Mouse (Mus musculus): ENCODE results near the gene Ttc28. TPM values are rescaled to one million over a fixed set of nuclear protein-coding genes. Genes with fewer than 3 reads are reported as not detected.
A peak's percentile ranks its signal among the peaks of the same experiment; 100 is the strongest.

Ttc28 gene
- polyA plus RNA-seq, 1 experiment, result 14.4 TPM

DNA sequence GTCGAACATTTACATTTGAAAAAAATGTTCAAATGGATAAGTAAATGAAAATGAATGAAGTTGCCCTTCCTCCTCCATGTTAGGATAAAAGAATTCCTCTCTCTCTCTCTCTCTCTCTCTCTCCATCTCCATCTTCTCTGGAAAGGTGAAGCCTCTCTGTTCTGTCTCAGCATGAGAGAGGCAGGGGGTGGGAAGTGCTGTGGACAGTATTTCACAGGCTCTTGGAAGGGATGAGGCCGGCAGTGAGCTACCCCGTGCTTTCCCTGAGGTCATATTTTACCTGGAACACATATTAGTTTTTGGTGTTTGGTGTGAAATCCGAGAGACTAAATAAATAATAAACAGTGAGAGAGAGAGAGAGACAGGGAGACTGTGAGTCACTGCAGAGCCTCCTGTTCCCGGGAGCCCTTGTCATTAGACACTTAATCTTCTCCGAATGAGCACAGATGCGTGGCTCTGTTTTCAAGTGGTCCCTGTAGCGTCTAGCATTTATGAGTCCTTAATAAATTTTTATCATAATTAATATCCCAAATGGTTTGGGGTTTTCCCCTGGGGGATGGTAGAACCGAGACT is 284.8 kb downstream of the Ttc28 start:
- H3K4me1 ChIP-seq (ENCODE audit: control insufficient read depth, insufficient read depth, low read length), result peaks cover 7% of the 10 kb centered on the region
- no peak for TF ChIP-seq POLR2A (IDR thresholded peaks at IDR 0.05; ENCODE audit: borderline replicate concordance, extremely low read depth, low read depth, low read length)
- TF ChIP-seq CTCF (IDR thresholded peaks at IDR 0.05; ENCODE audit: insufficient read depth, low read length), result no peak
- H3K4me3 ChIP-seq (replicated peaks; ENCODE audit: extremely low read depth, low read depth, low read length), result no peak overlapping the region
- no peak for DNase-seq
- 52% methylated on average over 9 of the region's 9 CpGs for WGBS

DNA sequence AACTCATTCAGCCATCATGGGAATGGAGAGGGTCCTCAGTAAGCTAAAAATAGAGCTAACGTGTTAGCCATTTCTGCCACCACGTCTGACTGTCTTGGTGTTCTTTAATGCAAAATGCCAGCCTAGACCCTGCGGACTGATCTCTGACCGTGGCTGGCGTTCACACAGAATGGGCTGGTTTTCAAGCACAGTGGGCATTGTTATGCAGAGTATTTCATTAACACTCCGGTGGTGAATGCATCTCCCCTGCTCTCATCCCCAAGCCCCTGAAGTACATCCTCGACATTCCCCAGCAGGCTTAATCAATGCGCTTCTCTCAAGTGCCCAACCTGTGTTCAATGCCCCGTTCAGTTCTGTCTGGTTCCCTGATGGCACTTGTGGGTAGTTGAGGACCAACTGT is 290.8 kb downstream of the Ttc28 start:
- WGBS, result 75% methylated on average over 9 of the region's 9 CpGs
- H3K4me3 ChIP-seq (replicated peaks; ENCODE audit: extremely low read depth, low read depth, low read length), result no peak overlapping the region
- TF ChIP-seq POLR2A (IDR thresholded peaks at IDR 0.05; ENCODE audit: borderline replicate concordance, extremely low read depth, low read depth, low read length) (no peak), CTCF (IDR thresholded peaks at IDR 0.05; ENCODE audit: insufficient read depth, low read length) (no peak)
- peaks cover 2% of the 10 kb centered on the region; the same call in 1 of the 2 replicates for H3K4me1 ChIP-seq (ENCODE audit: control insufficient read depth, insufficient read depth, low read length)
- DNase-seq, result no peak

DNA sequence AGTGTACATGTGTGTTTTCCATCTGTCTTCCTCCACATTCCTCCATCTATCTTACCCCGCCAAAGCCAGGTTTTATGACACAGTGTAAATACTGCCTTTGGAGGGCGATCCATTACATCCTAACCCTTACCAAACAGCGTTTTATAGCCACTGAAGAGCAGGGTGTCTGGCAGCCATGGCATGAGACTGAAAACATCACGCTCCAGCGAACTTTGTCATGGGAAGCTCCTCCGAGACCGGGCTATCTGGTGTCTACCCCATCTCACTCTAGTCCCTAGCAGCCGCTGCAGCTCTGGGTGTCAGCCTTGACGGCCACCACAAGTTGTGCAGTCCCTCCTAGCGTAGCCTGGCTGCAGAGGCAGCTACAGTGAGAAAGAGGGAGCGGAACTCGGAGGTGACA is 295.8 kb downstream of the Ttc28 start:
- TF ChIP-seq POLR2A (IDR thresholded peaks at IDR 0.05; ENCODE audit: borderline replicate concordance, extremely low read depth, low read depth, low read length), result no peak
- no peak for TF ChIP-seq CTCF (IDR thresholded peaks at IDR 0.05; ENCODE audit: insufficient read depth, low read length)
- no peak for DNase-seq
- peaks cover 12% of the 10 kb centered on the region for H3K4me1 ChIP-seq (ENCODE audit: control insufficient read depth, insufficient read depth, low read length)
- WGBS, result 69% methylated on average over 12 of the region's 12 CpGs
- no peak overlapping the region for H3K4me3 ChIP-seq (replicated peaks; ENCODE audit: extremely low read depth, low read depth, low read length)

DNA sequence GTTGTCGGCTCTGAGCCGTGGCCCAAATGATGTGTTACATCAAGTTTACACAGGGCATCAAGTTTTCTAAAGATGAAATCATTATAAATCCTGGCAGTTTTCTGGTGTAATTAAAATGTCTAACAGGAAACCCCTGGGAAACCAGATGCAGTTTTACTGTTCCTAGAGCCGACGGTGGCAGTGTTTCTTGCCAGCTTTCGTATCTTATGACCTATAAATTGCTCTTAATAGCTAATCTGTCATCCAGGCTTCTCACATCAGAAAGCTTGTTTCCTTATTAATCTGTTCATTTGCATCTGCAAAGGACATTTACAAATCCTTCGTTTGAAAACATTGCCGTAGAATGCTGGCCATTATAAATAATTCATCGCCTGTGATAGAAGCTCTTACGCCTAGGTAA is 296.2 kb downstream of the Ttc28 start:
- TF ChIP-seq CTCF (IDR thresholded peaks at IDR 0.05; ENCODE audit: insufficient read depth, low read length), result no peak
- no peak for TF ChIP-seq POLR2A (IDR thresholded peaks at IDR 0.05; ENCODE audit: borderline replicate concordance, extremely low read depth, low read depth, low read length)
- WGBS, result 62% methylated on average over 9 of the region's 9 CpGs
- DNase-seq, result no peak
- peaks cover 13% of the 10 kb centered on the region for H3K4me1 ChIP-seq (ENCODE audit: control insufficient read depth, insufficient read depth, low read length)
- no peak overlapping the region for H3K4me3 ChIP-seq (replicated peaks; ENCODE audit: extremely low read depth, low read depth, low read length)

DNA sequence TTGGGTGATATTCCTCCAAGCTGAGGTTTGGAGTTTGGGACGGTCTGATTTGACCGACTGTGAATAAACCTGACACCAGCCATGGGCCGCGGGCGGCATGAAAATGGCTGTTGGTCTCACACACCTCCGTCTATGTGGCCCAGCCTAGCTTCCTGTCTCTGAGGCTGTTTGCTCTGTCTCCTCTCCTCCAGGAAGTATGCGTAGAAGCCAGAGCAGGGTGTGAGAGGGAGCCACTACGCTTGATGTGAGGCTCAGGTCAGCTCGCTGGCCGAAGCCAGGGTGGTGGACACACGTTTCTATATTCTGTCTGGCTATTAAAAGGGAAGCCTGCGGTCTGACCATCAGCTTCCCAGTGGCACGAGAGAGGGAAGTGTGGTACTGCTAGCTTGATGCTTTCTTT is 296.8 kb downstream of the Ttc28 start:
- peaks cover 13% of the 10 kb centered on the region for H3K4me1 ChIP-seq (ENCODE audit: control insufficient read depth, insufficient read depth, low read length)
- DNase-seq, result no peak
- no peak overlapping the region for H3K4me3 ChIP-seq (replicated peaks; ENCODE audit: extremely low read depth, low read depth, low read length)
- TF ChIP-seq CTCF (IDR thresholded peaks at IDR 0.05; ENCODE audit: insufficient read depth, low read length), result no peak
- no peak for TF ChIP-seq POLR2A (IDR thresholded peaks at IDR 0.05; ENCODE audit: borderline replicate concordance, extremely low read depth, low read depth, low read length)
- WGBS, result 59% methylated on average over 13 of the region's 13 CpGs

DNA sequence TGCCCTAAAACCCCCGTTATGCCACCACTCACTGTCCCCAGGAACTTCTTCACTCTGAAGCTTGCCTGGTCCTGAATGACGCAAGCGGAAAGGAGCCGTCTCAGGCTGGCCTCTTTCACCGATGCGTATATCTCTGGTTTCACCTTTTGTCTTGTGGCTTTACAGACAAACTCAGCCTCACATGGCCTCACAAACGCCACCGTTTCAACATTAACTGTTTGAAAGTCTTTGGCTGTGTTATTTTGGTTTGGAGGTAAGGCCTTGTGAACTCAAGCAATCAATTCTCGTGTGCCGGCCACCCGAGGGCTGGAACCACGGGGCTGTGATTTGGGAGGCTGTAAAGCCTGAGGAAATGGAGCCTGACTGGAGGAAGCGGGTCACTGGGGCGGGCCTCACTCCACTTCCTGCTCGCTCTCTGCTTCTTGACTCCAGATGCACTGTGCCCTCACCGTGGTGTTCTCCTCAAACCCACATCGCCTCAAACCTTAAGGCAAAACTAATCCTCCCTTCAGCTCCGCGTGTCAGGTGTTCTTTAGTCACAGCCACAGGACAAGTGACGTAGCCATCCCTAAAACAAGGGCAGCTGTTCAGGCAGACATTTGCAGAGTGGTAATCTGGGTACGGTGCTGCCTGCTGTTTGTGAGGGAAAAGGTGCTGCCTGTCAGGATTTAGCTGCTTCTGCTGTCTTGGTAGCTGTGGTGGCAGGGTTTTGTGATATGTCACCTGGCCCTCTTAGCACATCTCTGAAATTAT is 298.9 kb downstream of the Ttc28 start:
- Histone ChIP-seq H3K4me3 (replicated peaks; ENCODE audit: extremely low read depth, low read depth, low read length) (peak overlapping the region; percentile 62), H3K4me1 (ENCODE audit: control insufficient read depth, insufficient read depth, low read length) (peaks cover 13% of the 10 kb centered on the region)
- DNase-seq, result peak; percentile 58
- WGBS, result 41% methylated on average over 21 of the region's 21 CpGs
- TF ChIP-seq CTCF (IDR thresholded peaks at IDR 0.05; ENCODE audit: insufficient read depth, low read length) (no peak), POLR2A (IDR thresholded peaks at IDR 0.05; ENCODE audit: borderline replicate concordance, extremely low read depth, low read depth, low read length) (peak; percentile 74; the same call in 1 of the 2 replicates)

DNA sequence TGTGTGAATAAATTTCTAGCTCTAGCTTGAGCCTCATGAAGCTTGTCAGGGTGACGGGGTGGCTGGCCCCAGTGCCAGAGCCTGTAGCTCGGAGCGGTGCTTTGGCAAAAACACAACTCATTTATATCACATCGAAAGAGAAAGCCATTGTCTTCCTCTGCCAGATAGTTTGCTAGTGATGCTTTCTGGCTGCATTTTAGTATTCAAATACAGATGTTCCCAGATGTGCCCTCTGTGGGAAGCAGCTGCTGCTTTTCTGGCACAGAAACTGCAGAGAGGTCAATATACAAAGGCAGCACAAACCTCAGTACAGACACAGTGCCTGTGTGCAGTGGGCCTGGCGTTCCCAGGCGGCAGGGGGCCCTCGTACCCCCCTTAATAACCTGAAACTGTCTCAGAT is 300.0 kb downstream of the Ttc28 start:
- H3K4me1 ChIP-seq (ENCODE audit: control insufficient read depth, insufficient read depth, low read length), result peaks cover 13% of the 10 kb centered on the region
- TF ChIP-seq POLR2A (IDR thresholded peaks at IDR 0.05; ENCODE audit: borderline replicate concordance, extremely low read depth, low read depth, low read length) (no peak), CTCF (IDR thresholded peaks at IDR 0.05; ENCODE audit: insufficient read depth, low read length) (no peak)
- no peak overlapping the region for H3K4me3 ChIP-seq (replicated peaks; ENCODE audit: extremely low read depth, low read depth, low read length)
- no peak for DNase-seq
- whole genome bisulfite sequencing, result 38% methylated on average over 7 of the region's 7 CpGs

DNA sequence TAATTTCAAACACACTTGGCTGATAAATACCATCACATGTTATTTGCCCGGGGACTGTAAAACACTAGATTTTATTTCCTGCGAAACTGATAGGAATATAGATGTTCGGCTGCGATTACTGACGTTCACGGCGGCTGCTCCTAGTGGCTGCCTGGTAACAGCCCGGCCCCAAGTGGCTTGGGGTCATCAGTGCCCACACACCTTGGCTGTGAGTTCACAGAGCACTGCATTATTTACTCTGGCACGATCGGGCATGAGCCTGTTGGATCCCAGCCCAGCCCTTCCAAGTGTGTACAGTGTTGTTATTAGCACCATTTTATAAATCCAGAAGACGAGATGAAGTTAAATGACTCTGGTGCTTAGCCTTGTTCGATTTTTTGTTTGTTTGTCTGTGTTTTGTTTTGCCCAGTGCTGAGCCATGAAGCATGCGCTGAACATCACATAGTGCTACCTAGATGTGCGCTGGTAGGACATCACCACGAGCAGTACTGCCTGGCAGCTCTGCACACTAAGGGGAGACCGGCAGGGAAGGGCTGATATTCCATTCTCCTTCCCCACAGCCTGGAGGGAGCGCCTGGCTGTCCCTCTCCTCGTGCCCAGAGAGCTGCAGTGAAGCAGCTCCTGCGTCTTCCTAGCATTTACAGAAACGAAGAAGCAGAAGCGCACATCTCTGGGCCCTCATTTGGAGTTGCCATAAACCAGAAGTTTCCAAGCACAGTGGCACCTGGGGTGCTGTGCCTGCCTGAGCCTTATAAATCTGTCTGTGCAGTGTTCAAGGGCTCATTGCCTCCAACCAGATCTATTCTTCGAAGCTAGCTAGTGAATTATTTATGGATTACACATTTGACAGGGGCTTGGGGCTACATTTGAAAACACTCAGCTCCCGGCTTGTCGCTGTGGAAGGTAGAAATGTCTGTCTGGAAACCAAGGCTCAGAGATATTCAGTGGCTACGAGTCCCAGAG is 300.8 kb downstream of the Ttc28 start:
- DNase-seq, result no peak
- TF ChIP-seq POLR2A (IDR thresholded peaks at IDR 0.05; ENCODE audit: borderline replicate concordance, extremely low read depth, low read depth, low read length), result no peak
- no peak for TF ChIP-seq CTCF (IDR thresholded peaks at IDR 0.05; ENCODE audit: insufficient read depth, low read length)
- Histone ChIP-seq H3K4me3 (replicated peaks; ENCODE audit: extremely low read depth, low read depth, low read length) (no peak overlapping the region), H3K4me1 (ENCODE audit: control insufficient read depth, insufficient read depth, low read length) (peaks cover 13% of the 10 kb centered on the region)
- WGBS, result 52% methylated on average over 25 of the region's 25 CpGs

DNA sequence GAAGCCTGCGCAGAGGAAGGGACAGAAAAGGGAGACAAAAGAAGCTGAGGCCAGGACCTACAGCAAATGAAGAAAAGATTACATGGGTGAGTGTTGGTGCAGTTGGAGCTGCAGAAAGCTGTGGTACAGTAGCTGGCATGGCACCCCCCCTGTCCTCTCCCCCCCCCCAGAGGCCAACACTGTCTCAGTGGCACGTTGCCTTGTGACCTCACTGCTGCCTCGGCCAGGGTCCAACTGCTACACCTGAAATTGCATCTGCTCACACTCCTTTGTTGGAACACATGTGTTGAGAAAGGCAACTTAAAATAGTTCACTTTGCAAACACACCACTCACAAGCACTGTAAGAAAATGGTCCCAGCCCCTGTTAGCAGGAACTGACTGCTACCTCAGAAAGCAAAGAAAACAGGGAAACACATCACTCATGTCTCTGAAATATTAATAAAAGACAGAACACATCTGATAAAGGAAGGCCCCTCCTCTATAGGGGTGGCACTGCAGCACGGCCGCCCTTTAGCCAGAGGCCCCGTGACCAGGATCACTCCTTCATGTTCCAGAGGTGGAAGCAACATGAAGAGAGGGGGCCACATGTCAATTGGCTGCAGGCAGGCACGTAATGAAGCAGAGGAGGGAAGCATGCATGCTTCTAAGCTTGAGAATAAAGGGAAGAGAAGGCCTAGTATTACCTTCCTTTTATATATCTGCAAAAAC is 301.8 kb downstream of the Ttc28 start:
- WGBS, result 72% methylated on average over 7 of the region's 7 CpGs
- TF ChIP-seq CTCF (IDR thresholded peaks at IDR 0.05; ENCODE audit: insufficient read depth, low read length), result no peak
- no peak for TF ChIP-seq POLR2A (IDR thresholded peaks at IDR 0.05; ENCODE audit: borderline replicate concordance, extremely low read depth, low read depth, low read length)
- no peak overlapping the region for H3K4me3 ChIP-seq (replicated peaks; ENCODE audit: extremely low read depth, low read depth, low read length)
- DNase-seq, result no peak
- H3K4me1 ChIP-seq (ENCODE audit: control insufficient read depth, insufficient read depth, low read length), result peaks cover 13% of the 10 kb centered on the region
